Mouse (Mus musculus) heart, postnatal 0 days (tissue): ENCODE data around the gene Lrrc8b. TPM values are rescaled to one million over a fixed set of nuclear protein-coding genes. Genes with fewer than 3 reads are reported as not detected.

Source experiments
- ATAC-seq: fragments of 200-750 bp; cut with Nextera tagmentation; 2 replicates; pipeline ENCODE4 v1.8.0; 2017; ENCODE audit warnings: low read depth, moderate number of reproducible peaks, moderate library complexity; ENCODE audit not compliant: insufficient read depth
- DNase-seq: peaks from one replicate; pipeline ENCODE4 v3.0.0-alpha.2; 2016; ENCODE audit warnings: low spot score
- H3K27ac ChIP-seq: fragments of 300-500 bp; sonication (generic); 2 replicates; pipeline ENCODE4 v1.5.1; 2014; ENCODE audit warnings: low read depth, mild to moderate bottlenecking
- H3K27me3 ChIP-seq: fragments of 300-500 bp; sonication (generic); 2 replicates; pipeline ENCODE4 v1.6.1; 2014; ENCODE audit warnings: low read length, mixed read lengths; ENCODE audit not compliant: control insufficient read depth, insufficient read depth
- H3K36me3 ChIP-seq: fragments of 300-500 bp; sonication (generic); replicated peaks from 2 replicates; pipeline ENCODE4 v1.6.1; 2014; ENCODE audit warnings: low read length, mixed read lengths; ENCODE audit not compliant: control insufficient read depth, insufficient read depth
- H3K4me1 ChIP-seq: fragments of 300-500 bp; sonication (generic); 2 replicates; pipeline ENCODE4 v1.6.1; 2014; ENCODE audit warnings: antibody characterized with exemption; ENCODE audit not compliant: control insufficient read depth, insufficient read depth
- H3K4me2 ChIP-seq: fragments of 300-500 bp; sonication (generic); 2 replicates; pipeline ENCODE4 v1.6.1; 2014; ENCODE audit warnings: low read depth, mild to moderate bottlenecking, low read length, moderate library complexity
- H3K4me3 ChIP-seq: fragments of 300-500 bp; sonication (generic); 2 replicates; pipeline ENCODE4 v1.5.1; 2014; ENCODE audit warnings: low read depth, low read length
- H3K9ac ChIP-seq: fragments of 300-500 bp; sonication (generic); replicated peaks from 2 replicates; pipeline ENCODE4 v1.6.1; 2014; ENCODE audit warnings: low read depth, low read length, mixed read lengths
- H3K9me3 ChIP-seq: fragments of 300-500 bp; sonication (generic); replicated peaks from 2 replicates; pipeline ENCODE4 v1.6.1; 2016; ENCODE audit warnings: low read length; ENCODE audit not compliant: control insufficient read depth
- CTCF ChIP-seq: IDR thresholded peaks from 2 replicates; pipeline ENCODE4 v1.5.1; 2016; ENCODE audit warnings: antibody characterized with exemption, control low read depth, low read depth
- EP300 ChIP-seq: IDR thresholded peaks from 2 replicates; pipeline ENCODE4 v1.6.1; 2016; ENCODE audit warnings: antibody characterized with exemption, low read depth
- WGBS: fragments of 180-500 bp; shearing (Covaris S2); extraction: QIAGEN DNeasy Blood & Tissue Kit; methylation state at CpG from one replicate; pipeline ENCODE4 v1.1.7; 2014; 5-methylcytosine and 5-hydroxymethylcytosine counted together
- polyA plus RNA-seq: library from polyadenylated mRNA; unstranded; fragments of >200 nt; fragmentation: Nextera tagmentation; extraction: Ambion mirVana; gene quantifications from 2 replicates; pipeline ENCODE4 v1.2.1, GENCODE M21; 2015
- total RNA-seq: library from RNA; depleted of rRNA; stranded (reverse); fragments of >200 nt; gene quantifications from 2 replicates; pipeline ENCODE4 v1.2.3, GENCODE M21; 2014; ENCODE audit warnings: low replicate concordance

Lrrc8b gene
- total and polyA plus RNA-seq, 2 experiments from 2014 or later = 2.6 to 4.8 TPM

GRCm38 (mm10) chr5:105399631-105400423 is 15.7 kb upstream of the Lrrc8b start:
- Histone ChIP-seq H3K27me3 (no peaks in the 10 kb centered on the region), H3K9ac (no peak overlapping the region), H3K4me2 (peak overlapping the region; percentile 56), H3K36me3 (no peaks in the 10 kb centered on the region), H3K4me3 (peak overlapping the region; percentile 43), H3K4me1 (no peaks in the 10 kb centered on the region), H3K27ac (no peak overlapping the region), H3K9me3 (no peaks in the 10 kb centered on the region)
- 29% methylated on average over 13 of the region's 13 CpGs for WGBS
- no peak for ATAC-seq
- peak; percentile 60 for TF ChIP-seq CTCF
- TF ChIP-seq EP300 = no peak
- DNase-seq = peak; percentile 71

- Histone ChIP-seq H3K9ac (no peak overlapping the region), H3K4me3 (peak overlapping the region; percentile 43)
- ATAC-seq = no peak
These were observed 14.9 kb upstream of the Lrrc8b start for GRCm38 (mm10) chr5:105400424-105401375.

GRCm38 (mm10) chr5:105401536-105401935 is 14.0 kb upstream of the Lrrc8b start:
- ATAC-seq = no peak
- no peak overlapping the region for H3K4me3 ChIP-seq

More at GRCm38 (mm10) chr5:105400424-105401375, 14.9 kb upstream of the Lrrc8b start:
- 55% methylated on average over 17 of the region's 17 CpGs for WGBS
- no peak for DNase-seq
- no peak for TF ChIP-seq EP300
- TF ChIP-seq CTCF = no peak
- Histone ChIP-seq H3K27ac (no peak overlapping the region), H3K36me3 (no peaks in the 10 kb centered on the region), H3K4me1 (no peaks in the 10 kb centered on the region), H3K4me2 (peak overlapping the region; percentile 56), H3K9me3 (no peaks in the 10 kb centered on the region), H3K27me3 (no peaks in the 10 kb centered on the region)

GRCm38 (mm10) chr5:105404961-105405360 is 10.6 kb upstream of the Lrrc8b start:
- ATAC-seq (no peak), DNase-seq (peak; percentile 45)
- H3K9me3 ChIP-seq = no peaks in the 10 kb centered on the region
- H3K27ac ChIP-seq = no peak overlapping the region
- WGBS = 7% methylated on average over 8 of the region's 8 CpGs
- H3K27me3 ChIP-seq = no peaks in the 10 kb centered on the region
- no peaks in the 10 kb centered on the region for H3K4me1 ChIP-seq
- no peak overlapping the region for H3K4me3 ChIP-seq
- H3K36me3 ChIP-seq = no peaks in the 10 kb centered on the region
- TF ChIP-seq CTCF (peak; percentile 85), EP300 (no peak)
- H3K4me2 ChIP-seq = no peak overlapping the region
- H3K9ac ChIP-seq = no peak overlapping the region

More at GRCm38 (mm10) chr5:105401536-105401935, 14.0 kb upstream of the Lrrc8b start:
- H3K4me2 ChIP-seq = no peak overlapping the region
- WGBS = 90% methylated on average over 5 of the region's 6 CpGs
- no peaks in the 10 kb centered on the region for H3K36me3 ChIP-seq
- H3K4me1 ChIP-seq = no peaks in the 10 kb centered on the region
- H3K9me3 ChIP-seq = no peaks in the 10 kb centered on the region
- no peak overlapping the region for H3K9ac ChIP-seq
- H3K27ac ChIP-seq = no peak overlapping the region
- TF ChIP-seq CTCF (no peak), EP300 (no peak)
- H3K27me3 ChIP-seq = no peaks in the 10 kb centered on the region
- DNase-seq = no peak

- Histone ChIP-seq H3K4me2 (no peak overlapping the region), H3K4me3 (no peak overlapping the region), H3K4me1 (no peaks in the 10 kb centered on the region), H3K36me3 (no peaks in the 10 kb centered on the region), H3K9ac (no peak overlapping the region), H3K27ac (no peak overlapping the region), H3K27me3 (no peaks in the 10 kb centered on the region), H3K9me3 (no peaks in the 10 kb centered on the region)
- ATAC-seq (no peak), DNase-seq (no peak)
- TF ChIP-seq EP300 (no peak), CTCF (no peak)
- WGBS = 89% methylated on average over 5 of the region's 5 CpGs
These were observed 7.9 kb upstream of the Lrrc8b start for GRCm38 (mm10) chr5:105407661-105408060.
